Mouse (Mus musculus): Measurements from ENCODE around the gene Shank2.

Gene Shank2

GRCm38 (mm10) chr7:144285066-144285633 is 283.4 kb downstream of the Shank2 start:
- DNase-seq = no peak

- no peak for DNase-seq
Observed at GRCm38 (mm10) chr7:144285912-144286311, 284.2 kb downstream of the Shank2 start.

- DNase-seq = no peak
Observed at GRCm38 (mm10) chr7:144287991-144288390, 286.3 kb downstream of the Shank2 start.

GRCm38 (mm10) chr7:144291478-144291877 is 289.8 kb downstream of the Shank2 start:
- peak in 1 of 2 experiments; percentile 9 for DNase-seq

GRCm38 (mm10) chr7:144293611-144294010 is 291.9 kb downstream of the Shank2 start:
- DNase-seq = no peak

GRCm38 (mm10) chr7:144294239-144295200 is 292.8 kb downstream of the Shank2 start:
- DNase-seq = no peak

- DNase-seq = no peak
Observed at GRCm38 (mm10) chr7:144299351-144299750, 297.6 kb downstream of the Shank2 start.

- DNase-seq = no peak
Observed at GRCm38 (mm10) chr7:144301646-144302045, 299.9 kb downstream of the Shank2 start.

GRCm38 (mm10) chr7:144302498-144302897 is 300.8 kb downstream of the Shank2 start:
- no peak for DNase-seq

- no peak for DNase-seq
Observed at GRCm38 (mm10) chr7:144307853-144308409, 306.2 kb downstream of the Shank2 start.

- DNase-seq = peak in 1 of 2 experiments; percentile 8
Observed at GRCm38 (mm10) chr7:144314438-144315105, 312.8 kb downstream of the Shank2 start.

GRCm38 (mm10) chr7:144316224-144316623 is 314.5 kb downstream of the Shank2 start:
- no peak for DNase-seq

GRCm38 (mm10) chr7:144316797-144317196 is 315.1 kb downstream of the Shank2 start:
- no peak for DNase-seq

GRCm38 (mm10) chr7:144324077-144324476 is 322.3 kb downstream of the Shank2 start:
- DNase-seq = no peak

GRCm38 (mm10) chr7:144324861-144325260 is 323.1 kb downstream of the Shank2 start:
- no peak for DNase-seq

- DNase-seq = no peak
Observed at GRCm38 (mm10) chr7:144325603-144326002, 323.9 kb downstream of the Shank2 start.

GRCm38 (mm10) chr7:144329403-144329890 is 327.7 kb downstream of the Shank2 start:
- peak; percentile 14 to 15 for DNase-seq

- DNase-seq = no peak
Observed at GRCm38 (mm10) chr7:144336626-144337025, 334.9 kb downstream of the Shank2 start.

GRCm38 (mm10) chr7:144338694-144339093 is 337.0 kb downstream of the Shank2 start:
- DNase-seq = no peak

- no peak for DNase-seq
Observed at GRCm38 (mm10) chr7:144340376-144340775, 338.6 kb downstream of the Shank2 start.

GRCm38 (mm10) chr7:144366133-144366532 is 364.4 kb downstream of the Shank2 start:
- DNase-seq = no peak

- DNase-seq = no peak
Observed at GRCm38 (mm10) chr7:144373059-144373458, 371.3 kb downstream of the Shank2 start.

- DNase-seq = no peak
Observed at GRCm38 (mm10) chr7:144375483-144375882, 373.8 kb downstream of the Shank2 start.

Measured in kidney, adult 8-10 months (tissue).